Mouse (Mus musculus): ENCODE data around the gene Lyplal1.

The Lyplal1 gene

DNA sequence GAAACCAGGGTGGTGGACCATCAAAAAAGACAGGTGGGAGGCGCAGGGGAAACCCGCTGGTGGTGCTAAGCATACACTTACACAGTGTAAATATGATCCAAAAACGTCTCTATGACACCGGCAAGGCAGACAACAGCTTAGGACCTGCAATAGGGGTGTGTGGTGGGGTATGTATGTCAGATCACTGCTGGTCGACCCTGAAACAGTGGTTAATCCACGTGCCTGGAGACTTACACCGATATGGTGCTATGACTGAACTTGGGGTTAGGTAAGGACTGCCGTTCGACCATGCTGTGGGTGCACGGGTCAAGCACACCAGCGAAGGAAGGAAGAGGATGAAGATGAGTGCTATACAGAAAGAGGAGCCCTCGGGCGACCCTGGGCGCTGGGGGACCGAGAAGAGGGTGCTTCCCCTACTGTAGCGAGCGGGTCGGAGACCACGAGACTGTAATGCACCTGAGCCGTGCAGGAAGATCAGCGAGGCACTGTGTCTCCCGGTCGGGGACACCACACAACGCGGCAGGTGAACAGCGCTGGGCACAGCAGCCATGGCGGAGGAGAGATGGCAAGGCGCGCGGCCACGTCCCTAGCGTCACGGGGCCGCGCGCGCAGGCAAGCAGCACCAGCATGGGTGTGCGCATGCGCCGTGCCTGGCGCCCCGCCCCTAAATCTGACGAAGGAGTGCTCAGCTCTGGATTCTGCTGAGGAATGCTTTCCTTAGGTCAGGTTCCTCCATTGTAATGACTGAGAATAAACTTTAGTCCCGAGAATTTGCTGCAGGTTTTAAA lies at the start of gene Lyplal1:
TSS of gene Lyplal1 (minus strand) at position 610 of the 788 bp plus-strand sequence.
- peak; percentile 7 to 15 for DNase-seq (ENCODE audit: low read depth in 2 of 2, low spot score in 2 of 2)

GRCm38 (mm10) chr1:186163616-186164015 lies 46.5 kb upstream of the Lyplal1 start:
- DNase-seq (ENCODE audit: low read depth in 2 of 2, low spot score in 2 of 2): no peak

DNA sequence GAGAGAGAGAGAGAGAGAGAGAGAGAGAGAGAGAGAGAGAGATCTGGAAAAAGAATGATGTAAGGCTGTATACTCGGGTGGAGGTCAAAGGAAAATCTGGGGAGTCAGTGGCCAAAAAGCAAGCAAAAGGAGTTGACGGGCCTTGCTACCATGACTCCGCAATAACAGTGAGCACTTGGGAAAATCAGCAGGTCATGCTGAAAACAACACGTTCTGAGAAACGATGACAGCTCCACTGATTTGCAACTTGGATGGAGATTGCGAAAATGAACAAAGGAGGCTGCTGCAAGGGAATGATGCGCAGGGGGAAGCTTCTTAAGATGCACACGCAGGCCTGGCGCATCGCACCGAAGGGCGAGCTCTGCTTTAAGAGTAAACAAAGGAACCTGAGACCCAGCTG lies 46.1 kb upstream of the Lyplal1 start:
- DNase-seq (ENCODE audit: low read depth in 2 of 2, low spot score in 2 of 2): no peak

- no peak for DNase-seq (ENCODE audit: low read depth in 2 of 2, low spot score in 2 of 2)
These were observed 33.3 kb upstream of the Lyplal1 start for GRCm38 (mm10) chr1:186150376-186150775.

DNA sequence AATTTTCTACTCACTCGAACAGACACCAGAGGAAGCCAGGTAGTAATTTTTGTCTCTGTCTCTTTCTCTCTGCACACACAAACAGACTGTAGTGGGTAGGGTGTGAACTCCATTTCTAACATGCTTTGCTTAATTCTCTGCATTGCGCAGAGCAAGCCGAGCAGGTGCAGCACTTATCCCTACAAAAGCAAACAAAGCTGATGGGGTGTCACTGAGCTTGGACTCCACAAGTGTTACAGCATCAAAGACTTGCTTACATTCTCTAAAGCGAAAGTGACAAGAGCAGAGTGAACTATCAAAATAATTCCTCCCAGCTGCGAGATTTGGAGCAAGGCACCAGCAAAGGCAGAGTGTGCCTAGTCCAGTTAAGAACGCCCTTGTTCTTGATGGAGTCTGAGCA lies 28.3 kb upstream of the Lyplal1 start:
- no peak for DNase-seq (ENCODE audit: low read depth in 2 of 2, low spot score in 2 of 2)

DNA sequence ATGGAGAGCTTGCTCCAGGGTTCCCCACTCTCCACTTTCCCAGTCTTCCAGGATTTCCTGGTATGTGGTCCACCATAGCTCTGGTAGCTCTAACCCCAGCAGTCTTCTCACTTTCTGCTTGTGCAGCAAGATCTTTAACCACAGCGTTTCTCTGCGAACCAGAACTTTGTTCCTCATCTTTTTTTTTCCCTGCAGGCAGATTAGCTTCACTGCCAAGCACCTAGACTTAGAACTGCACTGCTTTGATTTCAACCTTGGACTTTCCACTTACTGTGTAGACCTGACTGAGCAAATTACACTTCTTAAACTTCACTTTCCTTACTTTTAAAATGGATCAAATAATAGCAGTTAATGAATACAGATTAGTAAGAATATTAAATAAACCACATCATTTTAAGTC lies 23.1 kb upstream of the Lyplal1 start:
- DNase-seq (ENCODE audit: low read depth in 2 of 2, low spot score in 2 of 2): no peak

DNA sequence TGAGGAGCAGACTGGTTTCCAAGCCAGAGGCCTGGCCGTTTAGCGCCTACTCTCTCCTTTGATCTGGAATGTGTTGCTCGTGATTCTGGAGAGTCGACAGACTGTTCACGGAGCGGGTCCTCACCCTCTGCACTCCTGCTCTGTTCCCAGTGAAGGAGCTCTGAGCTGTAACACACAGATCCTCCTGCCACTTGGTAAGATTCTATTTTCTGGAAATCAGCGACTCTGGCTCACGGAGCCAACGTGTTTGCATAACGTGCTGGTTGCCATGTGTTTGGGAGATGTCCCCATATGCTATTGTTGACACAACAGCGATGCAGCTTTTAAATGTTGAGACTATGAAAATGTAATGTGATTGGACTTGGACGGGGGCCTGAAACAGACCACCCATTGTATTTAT lies 20.8 kb upstream of the Lyplal1 start:
- DNase-seq (ENCODE audit: low read depth in 2 of 2, low spot score in 2 of 2): no peak

DNA sequence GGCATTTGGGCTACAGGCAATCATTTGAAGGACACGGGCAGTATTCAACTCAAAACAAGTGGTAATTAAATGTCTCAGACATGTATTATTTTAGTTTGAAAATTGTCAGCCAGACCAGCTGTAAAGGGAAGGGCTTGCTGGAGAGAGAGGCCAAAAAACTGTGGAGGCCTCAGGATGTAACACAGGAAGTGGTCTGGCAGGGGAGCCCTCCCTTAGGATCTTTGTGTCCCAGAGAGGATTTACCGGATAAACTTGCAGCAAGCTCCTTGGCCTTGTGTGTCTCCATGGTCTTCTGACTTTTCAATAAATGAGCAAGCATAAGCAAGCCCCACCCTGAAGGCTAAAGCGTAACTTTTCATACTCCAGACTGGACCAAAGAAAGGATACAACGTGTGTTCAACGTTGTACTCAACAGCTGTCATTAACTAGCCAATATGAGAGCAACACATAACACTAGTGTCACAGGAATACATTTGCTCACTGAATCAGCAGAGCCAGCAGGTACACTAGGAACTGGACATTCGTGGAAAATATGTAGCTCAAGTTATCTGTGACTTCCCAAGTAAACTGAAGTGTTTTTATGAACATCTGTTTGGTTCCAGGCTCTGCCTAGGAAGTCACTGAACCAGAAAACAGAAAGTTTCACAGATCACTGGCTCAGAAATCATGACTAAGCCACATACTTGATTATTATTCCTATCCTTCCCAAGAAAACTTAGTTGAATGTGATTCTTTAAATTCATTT lies 19.7 kb upstream of the Lyplal1 start:
- DNase-seq (ENCODE audit: low read depth in 2 of 2, low spot score in 2 of 2): no peak

- DNase-seq (ENCODE audit: low read depth in 2 of 2, low spot score in 2 of 2): no peak
These were observed 14.4 kb upstream of the Lyplal1 start for GRCm38 (mm10) chr1:186131465-186131864.

DNA sequence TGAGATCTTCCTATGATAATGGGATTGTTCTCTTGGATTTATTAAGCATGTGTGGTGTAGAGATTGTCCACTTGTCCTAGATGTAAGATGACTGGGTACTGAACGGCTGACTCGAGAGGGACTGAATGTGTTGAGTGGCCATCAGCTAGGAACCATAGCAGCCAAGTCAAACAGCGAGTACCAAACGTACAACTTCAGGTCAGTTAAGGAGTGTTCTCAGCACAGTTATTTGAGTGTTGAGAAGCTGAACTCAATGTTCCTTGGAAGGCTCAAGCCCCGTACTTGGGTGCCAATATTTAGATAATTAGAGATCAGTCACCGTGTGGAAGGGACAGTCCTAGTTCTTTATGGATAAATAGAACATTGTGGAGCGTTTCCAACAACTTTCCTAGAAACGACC lies 11.8 kb upstream of the Lyplal1 start:
- no peak for DNase-seq (ENCODE audit: low read depth in 2 of 2, low spot score in 2 of 2)

DNA sequence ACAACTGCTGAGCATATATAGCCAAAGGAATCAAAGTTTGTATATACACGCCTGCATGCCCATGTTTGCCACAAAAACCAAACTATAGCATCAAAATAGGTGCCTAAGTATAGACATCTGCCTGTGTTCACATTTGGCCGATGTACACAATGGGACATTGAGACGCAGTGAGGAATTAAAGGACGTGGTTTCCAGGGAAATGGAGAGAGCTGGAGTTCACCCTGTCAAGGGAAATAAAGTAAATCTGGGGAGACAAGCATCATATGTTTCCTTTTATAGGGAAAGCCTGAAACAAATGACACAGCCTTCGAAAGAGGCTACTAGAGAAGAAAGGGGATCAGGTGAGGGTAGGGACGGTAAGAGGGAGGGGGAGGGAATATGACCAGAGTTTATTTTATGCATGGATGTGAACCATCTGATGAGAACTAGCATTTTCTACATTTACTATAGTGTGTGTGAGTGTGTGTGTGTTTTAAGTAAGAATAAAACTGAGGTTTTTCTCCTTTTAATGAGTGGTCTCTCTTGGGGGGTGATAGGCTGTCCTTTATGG lies 9.3 kb upstream of the Lyplal1 start:
- no peak for DNase-seq (ENCODE audit: low read depth in 2 of 2, low spot score in 2 of 2)

DNA sequence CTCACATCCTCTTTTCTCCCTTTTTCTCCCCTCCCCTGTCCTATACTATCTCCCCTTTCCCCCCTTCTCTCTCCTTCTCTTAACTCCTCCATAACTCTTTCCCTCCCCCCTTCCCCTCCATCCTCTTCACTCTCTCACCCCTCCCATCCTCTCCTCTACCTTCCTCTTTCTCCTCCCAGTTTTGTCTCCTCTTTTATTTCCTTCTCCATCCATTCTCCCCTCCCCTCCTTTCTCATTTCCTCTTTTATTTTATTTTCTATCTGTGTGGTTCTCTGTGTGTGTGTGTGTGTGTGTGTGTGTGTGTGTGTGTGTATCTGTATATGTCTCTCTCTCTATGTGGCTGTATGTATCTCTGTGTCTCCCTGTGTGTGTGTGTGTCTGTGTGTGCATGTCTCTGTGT lies 6.6 kb upstream of the Lyplal1 start:
- no peak for DNase-seq (ENCODE audit: low read depth in 2 of 2, low spot score in 2 of 2)

GRCm38 (mm10) chr1:186119856-186120255 lies 2.7 kb upstream of the Lyplal1 start:
- no peak for DNase-seq (ENCODE audit: low read depth in 2 of 2, low spot score in 2 of 2)

- DNase-seq (ENCODE audit: low read depth in 2 of 2, low spot score in 2 of 2): no peak
These were observed 967 bp downstream of the Lyplal1 start for GRCm38 (mm10) chr1:186116086-186116600.

DNA sequence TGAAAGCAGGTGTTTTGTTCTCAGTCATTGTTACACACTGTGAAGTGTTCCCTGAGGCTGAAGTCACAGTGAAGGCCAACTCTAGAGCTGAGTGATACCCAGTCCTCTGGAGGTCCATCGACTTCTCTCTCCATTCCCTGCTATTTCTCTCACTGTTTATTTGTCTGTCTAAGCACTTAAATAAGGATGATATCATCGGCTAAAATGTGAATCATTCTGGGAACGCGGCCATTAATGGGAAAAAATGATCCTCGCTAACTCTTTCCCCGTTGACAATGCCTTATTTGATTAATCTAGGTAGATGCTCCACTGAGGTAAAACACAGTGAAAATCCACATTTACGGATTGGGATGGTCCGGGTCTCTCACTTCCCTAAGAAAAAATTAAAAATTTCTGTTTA lies 14.8 kb downstream of the Lyplal1 start:
- DNase-seq (ENCODE audit: low read depth in 2 of 2, low spot score in 2 of 2): no peak

DNA sequence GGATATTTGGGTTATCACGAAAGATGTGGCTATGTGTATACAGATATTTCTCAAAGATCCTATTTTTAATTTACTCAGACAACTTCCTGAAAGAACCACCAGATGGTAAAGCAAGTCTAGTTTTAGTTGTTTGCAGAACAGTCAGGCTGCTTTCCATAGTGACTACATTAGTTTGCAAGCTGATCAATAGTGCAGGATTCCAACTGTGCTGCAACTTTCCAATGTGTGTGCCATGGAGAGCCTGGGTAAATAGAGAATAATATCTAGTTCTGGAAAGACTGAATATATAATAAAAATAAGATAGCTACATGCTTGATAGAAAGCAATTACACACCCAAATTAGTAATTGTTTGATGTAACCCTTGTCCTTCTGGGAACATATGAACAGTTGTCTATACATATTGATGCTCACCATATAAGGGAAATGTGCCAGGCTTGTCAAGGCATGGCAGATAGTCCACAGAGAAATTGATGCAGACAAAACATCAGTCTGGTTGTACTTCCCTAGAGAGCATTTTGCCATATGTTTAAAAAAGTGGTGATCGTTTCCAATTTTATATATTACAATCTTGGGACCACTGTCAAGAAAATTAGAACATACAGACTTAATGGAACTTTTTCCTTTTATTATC lies 50.7 kb downstream of the Lyplal1 start:
- DNase-seq (ENCODE audit: low read depth in 2 of 2, low spot score in 2 of 2): no peak

DNA sequence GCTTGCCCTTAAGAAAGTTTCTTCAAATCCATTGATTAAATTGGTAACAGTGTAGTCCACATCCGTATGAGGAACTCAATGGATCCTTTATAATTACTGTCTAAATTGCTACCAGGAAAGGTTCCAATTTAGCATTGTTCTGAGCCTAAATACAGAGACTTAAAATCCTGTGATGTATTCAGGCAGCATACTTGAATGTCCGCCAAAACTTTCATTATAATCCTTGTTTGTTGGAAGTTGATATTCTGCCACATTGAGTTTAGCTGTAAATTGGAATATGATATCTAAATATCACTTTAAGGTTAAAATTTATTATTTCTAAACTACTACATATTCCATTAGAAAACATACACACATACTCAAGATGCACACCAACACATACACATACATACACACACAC lies 57.1 kb downstream of the Lyplal1 start:
- DNase-seq (ENCODE audit: low read depth in 2 of 2, low spot score in 2 of 2): no peak

- DNase-seq (ENCODE audit: low read depth in 2 of 2, low spot score in 2 of 2): no peak
These were observed 62.9 kb downstream of the Lyplal1 start for GRCm38 (mm10) chr1:186054227-186054626.

- no peak for DNase-seq (ENCODE audit: low read depth in 2 of 2, low spot score in 2 of 2)
These were observed 63.6 kb downstream of the Lyplal1 start for GRCm38 (mm10) chr1:186053280-186054043.

- no peak for DNase-seq (ENCODE audit: low read depth in 2 of 2, low spot score in 2 of 2)
These were observed 73.2 kb downstream of the Lyplal1 start for GRCm38 (mm10) chr1:186043709-186044452.
